Mouse (Mus musculus) small intestine, adult 2 months (tissue): ENCODE data around the gene Megf6.

Experiments used
- CTCF ChIP-seq: fragments of 200-500 bp; IDR thresholded peaks from 2 replicates; pipeline ENCODE4 v1.5.1; 2012; ENCODE audit warnings: low read depth, mild to moderate bottlenecking, control low read depth, inconsistent platforms, low read length, moderate library complexity, mixed read lengths; ENCODE audit not compliant: insufficient replicate concordance, insufficient read length; ENCODE audit errors: extremely low read depth
- POLR2A ChIP-seq: fragments of 200-500 bp; IDR thresholded peaks from 2 replicates; pipeline ENCODE4 v1.6.1; 2012; ENCODE audit warnings: low read depth, mild to moderate bottlenecking, control low read depth, inconsistent platforms, low read length, moderate library complexity

DNA sequence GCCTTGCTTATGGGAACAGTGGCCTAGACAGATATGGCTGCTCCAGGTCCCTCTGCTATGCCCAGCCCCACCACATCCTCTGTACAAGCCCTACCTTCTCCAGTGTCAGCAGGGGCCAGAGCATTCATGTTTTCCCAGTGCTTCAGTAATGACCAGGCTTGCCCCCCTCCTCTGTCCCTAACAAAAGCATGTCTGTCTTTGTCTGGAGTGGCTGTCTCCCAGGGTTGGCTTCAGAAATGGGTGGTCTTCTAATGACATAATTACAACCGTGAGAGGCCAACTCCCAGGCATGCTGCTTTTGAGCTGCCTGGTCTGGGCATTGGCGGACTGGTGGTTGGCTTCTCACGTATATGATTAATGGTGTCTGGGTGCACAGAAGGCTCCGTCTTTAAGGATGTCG is 31.0 kb downstream of the Megf6 start:
- TF ChIP-seq POLR2A (no peak), CTCF (no peak)
